Mouse (Mus musculus) right cerebral cortex, postnatal 4 days (tissue): ENCODE measurements around the gene Kcnk2.
A peak's percentile ranks its signal among the peaks of the same experiment; 100 is the strongest.
"Not testable (repeated sequence)": the region's sequence is repeated elsewhere in the genome, so short reads cannot be mapped to it uniquely, and the experiment has no call there.

Experiments used
- DNase-seq: peaks from one replicate; pipeline ENCODE4 v3.0.0-alpha.2; 2022

Kcnk2 gene

DNA sequence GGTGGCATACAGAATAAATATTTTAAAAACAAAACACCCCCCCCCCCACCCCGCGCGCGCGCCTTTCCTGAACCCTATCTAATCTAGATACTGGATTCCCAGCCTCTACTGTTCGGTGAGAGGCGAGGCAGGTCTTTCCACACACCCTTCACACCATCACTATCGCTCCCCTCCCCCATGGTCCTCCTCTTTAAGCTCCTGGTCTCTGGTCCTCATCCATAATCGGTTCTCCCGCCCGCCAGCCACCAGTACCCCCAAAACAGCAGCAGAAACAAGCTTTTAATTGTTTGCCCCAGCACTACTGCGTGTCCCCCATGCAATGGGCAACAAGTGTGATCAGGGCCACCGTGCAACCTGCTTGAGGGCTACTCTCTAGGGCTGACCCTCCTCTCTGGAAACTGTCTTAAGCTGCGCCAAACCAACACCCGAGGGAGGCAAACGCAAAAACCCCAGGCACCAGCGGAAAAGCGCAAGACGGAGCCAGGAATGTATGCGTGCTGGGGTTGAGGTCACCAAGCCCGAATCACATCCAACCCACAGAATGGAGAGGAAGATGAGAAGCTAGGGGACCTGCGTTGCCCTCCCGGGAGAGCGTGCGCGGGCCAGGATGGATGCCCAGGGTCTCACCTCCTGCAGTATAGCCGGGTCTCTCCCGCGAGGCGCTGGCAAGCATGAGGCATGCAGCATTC, 59.5 kb downstream of the Kcnk2 start:
- DNase-seq = peak; percentile 45

DNA sequence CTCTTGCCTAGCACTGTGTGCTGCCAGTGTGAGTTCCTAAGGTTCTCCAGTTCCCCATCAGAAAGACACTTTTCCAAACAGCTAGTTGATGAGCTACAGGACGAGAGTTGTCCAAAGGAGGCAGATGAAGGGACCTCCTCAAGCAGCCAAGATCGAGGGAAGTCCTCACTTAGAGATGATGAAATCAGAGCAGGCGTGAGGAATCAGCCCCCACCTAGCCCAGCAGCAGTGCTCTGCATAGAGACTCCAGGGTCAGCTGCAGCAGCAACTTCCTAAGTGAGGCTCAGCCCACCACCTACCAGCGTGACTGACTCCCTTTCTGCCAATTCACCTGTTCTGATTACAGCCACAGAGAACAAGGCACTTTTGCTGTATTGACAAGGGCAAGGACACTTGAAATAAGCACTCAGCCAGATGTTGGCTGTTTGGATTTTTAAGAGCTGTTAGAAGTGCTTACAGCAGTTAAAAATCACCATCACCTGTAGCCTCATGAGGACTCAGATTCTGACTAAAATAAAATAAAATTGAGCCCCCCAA, 60.6 kb downstream of the Kcnk2 start:
- DNase-seq = no peak

DNA sequence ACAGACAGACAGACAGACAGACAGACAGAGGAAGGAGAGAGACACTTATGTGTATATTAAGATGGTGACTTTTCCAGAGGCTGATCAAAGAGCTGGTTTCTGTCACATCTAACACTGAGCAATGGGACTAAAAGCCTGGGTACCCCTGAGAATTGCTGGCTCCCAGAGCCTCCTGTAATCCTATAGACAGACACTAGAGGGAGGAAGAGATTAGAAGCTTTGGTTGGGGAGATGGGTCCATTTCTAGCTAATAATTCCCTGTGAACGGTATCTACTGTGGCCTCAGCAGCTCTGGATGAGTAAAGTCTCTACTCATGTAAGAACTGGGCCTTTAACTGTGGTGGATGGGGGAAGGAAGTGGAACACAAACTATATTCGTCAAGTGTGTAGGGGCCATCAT, 86.2 kb downstream of the Kcnk2 start:
- DNase-seq = no peak

DNA sequence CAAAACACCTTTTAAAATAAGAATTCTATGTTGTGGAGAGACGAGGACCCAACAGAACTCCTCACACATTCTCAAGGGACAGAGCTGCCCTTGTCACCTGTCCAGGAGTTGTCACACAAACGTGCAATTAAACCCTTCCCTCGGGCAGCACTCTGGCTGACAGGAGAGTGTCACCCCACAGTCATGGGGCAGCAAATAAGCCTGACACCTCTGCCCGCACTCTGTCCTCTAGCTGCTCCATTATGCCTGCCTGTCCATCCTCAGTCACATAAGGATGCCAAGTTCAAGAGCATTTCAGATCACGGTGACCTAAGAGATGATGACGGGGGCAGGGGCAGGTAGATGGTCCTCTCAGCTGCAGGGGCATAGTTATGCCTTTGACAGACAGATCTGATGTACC, 87.6 kb downstream of the Kcnk2 start:
- no peak for DNase-seq

DNA sequence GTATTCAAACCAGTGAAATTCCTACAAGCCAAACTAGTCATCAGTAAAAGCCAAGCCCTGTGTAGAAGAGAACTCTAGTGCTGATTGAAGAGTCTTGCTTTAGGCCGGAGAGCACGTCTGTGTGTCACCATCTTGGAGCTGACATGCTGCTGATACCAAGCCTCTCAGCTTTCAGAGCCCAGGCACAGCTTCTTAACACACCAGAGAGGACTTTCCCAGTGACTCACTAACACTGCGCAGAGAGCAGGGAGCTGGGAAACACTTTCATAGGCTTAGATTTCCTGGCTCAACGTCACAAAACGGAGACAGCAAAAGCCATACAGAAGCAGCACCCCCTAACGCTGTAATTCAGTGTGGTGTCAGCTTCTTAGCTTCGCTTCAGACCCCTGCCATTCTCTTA, 88.3 kb downstream of the Kcnk2 start:
- no peak for DNase-seq

DNA sequence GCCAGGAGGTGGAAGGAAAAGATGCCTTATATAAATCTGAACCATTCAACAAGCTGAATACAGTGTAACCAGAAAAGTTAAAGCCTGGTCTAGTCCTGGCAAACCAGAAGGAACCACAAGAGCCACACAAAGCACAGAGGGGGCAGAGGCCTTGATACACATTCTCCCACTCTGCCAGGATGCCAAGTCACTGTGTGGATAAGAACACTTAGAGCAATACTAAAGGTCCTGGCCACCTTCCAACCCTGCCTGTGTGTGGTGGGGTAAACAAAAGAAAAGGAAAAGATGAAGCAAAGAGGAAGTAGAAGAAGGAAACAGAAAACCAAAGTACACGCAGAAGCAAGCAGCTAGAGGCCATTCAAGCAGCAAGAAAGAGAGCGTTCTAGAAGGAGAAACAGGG, 91.9 kb downstream of the Kcnk2 start:
- DNase-seq = peak; percentile 12

DNA sequence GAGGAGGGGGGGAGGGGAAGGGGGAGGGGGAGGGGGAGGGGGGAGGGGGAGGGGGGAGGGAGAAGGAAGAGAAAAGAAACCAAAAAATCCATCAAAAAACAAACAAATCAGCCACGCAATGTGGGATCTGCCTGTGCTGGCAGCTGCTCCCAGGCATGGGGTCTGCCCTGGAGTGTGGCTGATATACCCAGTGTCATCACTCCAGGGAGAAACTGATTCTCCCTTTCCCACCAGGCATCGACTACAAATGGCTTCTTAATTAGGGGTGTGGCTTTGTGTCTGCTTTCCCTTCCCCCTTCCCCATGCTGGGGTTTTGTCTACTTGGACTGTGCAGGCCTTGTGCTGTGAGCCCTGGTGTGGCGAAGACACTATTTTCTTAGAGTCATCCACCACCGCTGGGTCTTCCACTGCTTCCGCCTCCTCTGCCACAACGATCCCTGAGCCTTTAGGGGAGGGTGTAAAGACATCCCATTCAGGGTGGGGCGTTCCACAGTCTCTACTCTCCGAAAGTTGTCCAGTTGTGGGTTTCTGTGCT, 97.0 kb downstream of the Kcnk2 start:
- DNase-seq = no peak

DNA sequence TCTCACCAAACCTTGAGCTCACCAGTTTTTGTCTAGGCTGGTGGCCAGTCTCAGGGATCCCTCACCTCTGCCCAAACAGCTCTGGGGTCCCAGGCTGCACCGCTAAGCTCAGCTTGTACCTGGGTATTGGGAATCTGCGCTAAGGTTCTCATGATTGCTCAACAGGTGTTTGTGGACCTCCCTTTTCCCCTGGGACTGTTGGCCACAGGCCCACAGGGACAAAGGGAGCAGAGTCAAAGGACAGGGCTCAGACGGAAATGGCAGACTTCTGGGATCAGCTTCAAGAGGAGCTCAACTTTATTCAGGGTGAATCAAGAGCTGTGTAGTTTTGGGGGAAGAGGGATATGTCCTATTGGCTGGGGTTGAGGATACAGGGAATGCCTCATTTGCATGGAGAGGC, 99.1 kb downstream of the Kcnk2 start:
- DNase-seq = no peak

DNA sequence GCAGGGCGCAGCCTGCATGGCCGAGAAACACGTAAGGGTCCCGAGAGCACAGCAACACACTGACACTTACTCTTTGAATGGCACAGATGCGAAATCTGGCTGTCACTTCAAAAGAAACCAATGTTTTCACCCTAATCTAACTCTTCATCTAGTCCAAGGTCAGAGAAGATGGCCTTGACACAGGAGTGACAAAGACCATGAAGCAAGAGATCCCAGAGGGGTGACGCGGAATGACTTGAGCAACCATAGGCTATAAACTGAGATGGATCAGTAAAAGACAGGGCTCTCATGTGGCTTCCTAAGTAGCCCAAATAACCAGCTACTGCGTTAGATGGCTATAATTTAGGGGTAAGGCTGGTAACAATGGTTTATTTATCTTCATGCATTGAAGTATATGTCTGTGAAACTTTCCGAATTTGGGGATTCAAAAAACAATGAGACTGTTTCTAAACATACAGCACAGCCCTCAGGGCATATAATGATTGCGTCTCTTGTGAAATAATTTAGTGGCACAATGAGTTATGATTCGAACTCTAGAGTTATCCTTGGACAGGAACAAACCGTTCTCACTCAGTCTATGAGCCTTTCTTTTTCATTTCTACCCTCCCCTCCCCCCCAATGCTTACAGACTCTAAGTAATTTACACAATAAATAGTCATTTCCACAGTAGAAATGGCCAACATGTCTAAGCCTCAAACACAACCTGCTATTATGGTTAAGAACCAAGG, 108.2 kb downstream of the Kcnk2 start:
- DNase-seq = no peak

DNA sequence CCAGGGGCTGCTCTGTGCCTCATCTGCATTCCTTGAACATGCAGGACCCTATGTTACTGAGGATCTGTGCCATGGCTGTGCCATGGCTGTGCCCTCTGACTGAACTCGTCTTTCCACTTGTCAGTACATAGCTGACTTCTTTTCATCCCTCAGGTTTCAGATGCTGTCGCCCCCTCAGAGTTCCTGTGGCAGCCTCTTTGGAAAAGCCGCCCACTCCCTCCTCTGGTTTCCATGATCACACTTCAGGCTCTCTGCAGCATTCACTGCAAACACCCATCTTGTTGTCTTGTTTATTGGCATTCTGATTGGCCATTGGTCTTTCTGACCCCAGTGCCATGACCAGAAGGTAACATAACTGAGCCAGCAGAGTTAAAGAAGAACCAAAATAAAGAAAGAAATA, 111.2 kb downstream of the Kcnk2 start:
- DNase-seq = no peak

DNA sequence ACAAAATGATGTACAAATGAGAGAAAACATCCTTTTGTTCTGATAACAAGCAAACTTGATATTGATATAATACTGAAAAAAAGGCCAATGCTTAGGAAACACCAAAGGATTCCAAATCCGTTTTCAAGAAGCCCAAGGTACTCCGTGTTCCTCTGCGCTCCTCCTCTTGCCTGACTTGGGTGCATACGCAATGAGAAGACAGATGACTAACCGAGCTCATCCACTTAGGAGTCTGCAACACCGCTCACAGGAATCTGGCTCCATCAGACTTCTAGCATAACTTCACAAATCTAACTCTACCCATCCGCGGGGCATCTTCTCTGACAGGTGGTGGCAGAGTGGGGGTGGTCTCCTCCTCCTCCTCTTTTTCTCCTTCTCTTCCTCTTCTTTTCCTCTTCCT, 113.1 kb downstream of the Kcnk2 start:
- no peak for DNase-seq

DNA sequence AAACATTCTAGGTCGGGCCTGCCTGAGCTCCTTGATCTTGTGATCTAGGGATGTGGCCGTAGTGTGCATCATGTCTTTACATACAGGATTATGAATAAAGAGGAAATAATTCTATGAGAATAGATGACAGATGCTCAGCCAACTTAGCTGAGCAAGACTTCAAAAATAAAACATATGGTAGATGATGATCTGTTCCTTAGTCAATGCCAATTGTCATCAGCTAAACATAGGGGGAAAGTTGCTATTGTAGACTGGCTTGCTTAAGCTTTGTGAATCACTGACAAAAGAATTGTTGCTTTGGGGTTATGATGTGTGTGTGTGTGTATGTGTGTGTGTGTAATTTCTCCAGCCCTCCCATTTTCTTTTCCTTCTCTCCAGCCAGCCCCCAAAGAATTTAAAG, 129.8 kb downstream of the Kcnk2 start:
- no peak for DNase-seq

DNA sequence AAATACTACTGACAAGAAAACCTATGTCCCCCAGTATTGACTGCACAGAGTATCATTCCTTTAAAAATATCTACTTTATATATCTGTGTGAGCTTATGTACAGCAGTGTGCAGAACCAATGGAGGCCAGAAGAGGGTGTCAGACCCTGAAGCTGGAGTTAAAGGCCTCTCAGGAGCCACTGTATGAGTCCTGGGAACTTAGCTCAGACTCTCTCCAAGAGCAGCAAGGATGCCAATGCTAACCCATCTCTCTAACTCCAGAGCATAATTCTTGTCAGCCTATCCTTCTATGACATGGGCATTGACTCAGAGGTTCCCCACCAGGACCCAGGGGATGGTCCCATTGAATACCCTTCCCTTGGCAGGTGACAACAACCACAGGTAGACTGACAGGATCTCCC, 148.4 kb downstream of the Kcnk2 start:
- no peak for DNase-seq

DNA sequence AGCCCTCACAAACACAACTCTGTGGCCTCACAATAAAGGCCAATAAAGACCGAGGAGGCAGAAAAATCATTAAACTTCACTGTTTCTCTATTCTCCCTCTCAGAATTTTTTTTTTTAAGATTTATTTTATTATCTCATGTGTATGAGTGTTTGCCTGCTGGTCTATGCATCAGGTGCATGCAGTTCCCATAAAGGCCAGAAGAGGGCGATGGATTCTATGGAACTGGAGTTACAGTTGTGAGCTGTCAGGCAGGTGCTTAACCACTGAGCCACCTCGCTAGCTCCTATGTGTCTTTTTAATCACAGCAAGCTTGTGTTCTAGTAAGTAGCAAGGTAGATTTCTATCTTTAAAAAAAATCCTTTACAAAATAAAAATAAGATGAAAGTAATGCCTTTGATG, 148.9 kb downstream of the Kcnk2 start:
- peak; percentile 51 for DNase-seq

DNA sequence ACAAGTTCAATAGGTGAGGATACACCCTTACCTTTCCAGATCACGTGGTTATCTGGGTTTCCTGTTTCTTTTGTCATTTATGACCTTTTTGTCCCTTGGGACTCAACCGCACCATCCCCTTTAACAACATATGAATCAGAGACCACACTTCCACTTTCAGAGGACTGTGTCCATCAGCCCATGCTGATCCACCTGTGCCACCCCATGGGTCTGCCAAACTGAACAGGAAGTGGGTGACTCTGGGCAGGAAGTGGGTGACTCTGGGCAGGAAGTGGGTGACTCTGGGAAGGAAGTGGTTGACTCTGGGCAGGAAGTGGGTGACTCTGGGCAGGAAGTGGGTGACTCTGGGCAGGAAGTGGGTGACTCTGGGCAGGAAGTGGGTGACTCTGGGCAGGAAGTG, 158.9 kb downstream of the Kcnk2 start:
- DNase-seq = not testable (repeated sequence)

DNA sequence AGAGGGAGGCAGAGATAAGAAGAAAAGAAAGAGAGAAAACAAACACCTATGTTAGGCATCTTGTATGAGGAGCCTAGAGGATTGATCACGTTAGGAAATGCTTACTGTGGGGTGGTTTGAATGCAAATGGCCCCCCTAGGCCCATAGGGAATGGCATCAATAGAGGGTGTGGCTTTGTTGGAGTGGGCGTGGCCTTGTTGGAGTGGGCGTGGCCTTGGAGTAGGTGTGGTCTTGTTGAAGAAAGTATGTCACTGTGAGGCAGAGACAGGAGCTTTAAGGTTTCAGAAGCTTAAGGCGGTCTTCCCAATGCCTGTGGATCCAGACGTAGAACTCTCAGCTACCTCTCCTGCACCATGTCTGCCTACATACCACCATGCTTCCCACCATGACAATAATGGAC, 166.8 kb downstream of the Kcnk2 start:
- DNase-seq = no peak

DNA sequence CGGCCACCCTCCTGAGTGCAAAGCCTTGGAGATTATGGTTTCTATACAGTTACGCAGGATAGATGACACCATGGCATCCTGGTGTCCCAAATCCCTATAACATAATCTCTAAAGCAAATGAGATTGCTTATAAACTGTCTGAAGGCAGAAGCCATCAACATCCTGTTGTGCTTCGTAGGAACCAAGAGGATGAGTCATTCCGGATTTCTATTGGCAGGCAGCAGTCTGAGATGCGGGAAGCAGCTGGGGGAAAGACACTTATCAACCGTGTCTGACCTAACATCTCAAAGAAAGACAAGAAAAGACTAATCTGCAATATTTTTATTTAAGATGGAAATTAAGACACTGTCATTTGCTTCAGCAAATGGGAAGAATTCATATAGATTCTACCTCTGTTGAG, 169.2 kb downstream of the Kcnk2 start:
- no peak for DNase-seq

DNA sequence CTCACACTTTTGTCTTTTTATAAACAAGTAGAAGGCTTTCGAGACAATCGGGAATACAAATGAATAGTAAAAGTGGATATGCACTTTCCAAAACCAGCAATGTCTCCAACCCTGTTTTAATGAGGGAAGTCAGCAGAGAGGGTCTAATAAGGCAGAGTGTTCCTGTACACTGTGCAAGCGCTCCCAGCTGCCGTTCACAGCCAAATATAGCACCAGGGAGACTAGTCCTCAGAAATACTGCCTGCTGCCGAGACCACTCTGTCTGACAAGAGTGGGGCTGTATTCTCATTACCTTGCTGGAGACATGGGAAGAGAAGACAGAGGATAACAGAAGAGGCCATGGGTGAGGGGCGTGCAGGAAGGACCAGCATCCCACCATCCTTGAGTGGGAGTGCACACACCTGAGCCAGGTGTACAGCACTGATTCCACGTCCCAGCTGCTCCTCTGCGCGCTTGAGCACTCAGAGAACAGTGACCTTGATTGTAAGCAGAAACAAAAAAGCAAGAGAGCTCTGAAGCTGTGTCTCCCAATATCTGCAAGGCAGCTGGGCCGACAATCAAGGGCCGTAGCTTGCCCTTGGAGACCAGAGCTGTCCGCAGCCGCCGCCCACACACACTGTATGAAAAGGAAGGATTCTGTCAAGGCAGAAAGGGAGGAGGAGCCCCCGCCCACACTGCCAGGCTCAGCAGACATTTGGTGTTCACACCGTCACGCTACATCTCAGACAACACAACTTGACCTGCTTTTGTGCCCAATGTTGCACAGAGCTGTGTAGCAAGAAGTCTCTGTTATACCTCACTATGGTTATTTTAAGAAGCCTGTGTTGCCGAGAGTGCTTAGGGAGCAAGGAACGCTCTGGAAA, 173.6 kb downstream of the Kcnk2 start:
- peak; percentile 22 for DNase-seq

DNA sequence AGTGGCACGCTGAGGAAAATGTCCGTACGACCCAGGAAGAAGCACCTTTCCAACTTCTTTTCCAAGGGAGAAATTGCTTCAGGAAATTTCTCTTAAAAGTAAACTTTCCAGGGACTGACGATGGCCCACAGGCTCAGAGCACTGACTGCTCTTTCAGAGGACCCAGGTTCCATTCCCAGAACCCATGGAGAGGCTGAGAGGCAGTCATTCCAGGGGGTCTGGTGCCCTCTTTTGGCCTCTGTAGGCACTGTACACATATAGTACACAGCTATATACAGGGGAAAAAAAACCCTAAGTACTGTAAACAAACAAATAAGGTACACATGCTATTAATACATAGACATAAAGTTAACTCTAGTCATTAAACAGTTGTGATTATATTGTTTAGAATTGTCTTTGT, 174.6 kb downstream of the Kcnk2 start:
- no peak for DNase-seq

DNA sequence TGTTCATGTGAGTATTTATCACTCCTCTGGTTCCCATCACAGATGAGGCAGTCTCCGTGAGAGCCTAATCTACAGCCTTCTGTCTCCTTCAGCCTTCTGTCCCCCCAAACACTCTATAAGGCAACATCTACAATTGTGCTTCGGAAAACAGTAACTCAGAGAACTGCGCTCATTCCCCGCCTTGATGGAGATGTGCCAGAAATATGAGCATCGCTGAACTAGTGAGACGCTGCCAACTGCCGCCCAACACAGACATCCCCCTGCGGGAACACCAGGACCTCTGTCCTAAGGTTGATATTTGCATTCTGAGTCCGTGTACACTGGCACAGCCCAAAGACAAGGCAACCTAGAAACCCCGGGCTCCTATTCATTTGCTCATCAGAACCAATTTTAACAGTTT, 183.0 kb downstream of the Kcnk2 start:
- no peak for DNase-seq

DNA sequence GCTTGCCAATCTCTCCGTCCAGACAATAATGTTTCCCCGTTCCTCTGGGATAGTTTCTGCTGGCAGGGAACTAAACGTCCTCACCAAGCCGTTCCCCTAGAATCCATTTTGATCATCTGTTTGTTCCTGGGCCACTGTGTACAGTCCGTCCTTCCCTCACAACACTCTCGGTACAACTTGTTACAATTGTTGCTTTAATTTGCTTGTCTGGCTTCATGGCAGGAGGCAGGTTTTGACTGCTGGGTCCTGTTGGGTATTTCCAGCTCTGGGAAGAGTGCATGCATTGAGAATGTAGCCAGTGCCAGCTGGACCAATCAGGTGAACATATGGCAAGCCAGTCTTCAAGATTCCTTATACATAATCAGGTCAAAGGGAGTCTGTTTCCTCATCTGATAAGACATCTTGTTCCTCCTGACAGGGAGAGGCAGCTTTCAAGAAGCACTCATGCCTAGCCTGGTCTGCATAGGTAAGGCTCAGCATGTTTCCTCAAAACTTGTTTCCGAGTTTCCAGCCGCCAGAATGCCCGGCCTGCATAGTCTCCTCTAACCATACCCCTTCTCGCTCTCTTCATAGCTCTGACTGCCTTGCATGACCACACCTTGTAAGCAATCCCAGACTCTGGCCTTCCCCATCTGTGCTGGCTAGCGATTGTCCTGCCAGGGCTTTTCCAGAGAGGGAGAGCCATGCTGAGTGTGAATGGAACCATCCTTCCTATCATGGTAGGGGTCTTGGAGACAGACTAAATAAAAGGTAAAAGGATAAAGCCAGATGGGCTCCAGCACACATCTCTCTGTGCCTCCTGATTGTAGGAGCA, 184.1 kb downstream of the Kcnk2 start:
- DNase-seq = no peak

DNA sequence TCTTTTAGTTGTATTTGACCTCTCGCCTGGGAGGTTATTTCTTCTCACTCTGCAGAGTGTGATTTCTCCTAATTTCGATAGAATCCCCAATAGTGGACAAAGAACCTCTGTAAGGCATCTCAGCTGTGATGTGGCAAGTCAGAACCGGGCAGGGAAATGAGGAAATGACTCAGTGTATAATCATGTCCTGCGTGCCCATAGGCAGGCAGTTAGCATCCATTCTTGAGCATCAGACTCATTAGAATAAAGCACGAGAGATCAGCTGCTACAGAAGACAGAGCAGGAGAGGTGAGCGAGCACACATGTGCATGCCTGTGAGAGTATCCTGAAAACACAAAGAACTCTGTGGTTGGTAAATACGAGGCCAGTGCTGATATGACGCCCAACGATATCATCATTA, 186.9 kb downstream of the Kcnk2 start:
- DNase-seq = no peak

DNA sequence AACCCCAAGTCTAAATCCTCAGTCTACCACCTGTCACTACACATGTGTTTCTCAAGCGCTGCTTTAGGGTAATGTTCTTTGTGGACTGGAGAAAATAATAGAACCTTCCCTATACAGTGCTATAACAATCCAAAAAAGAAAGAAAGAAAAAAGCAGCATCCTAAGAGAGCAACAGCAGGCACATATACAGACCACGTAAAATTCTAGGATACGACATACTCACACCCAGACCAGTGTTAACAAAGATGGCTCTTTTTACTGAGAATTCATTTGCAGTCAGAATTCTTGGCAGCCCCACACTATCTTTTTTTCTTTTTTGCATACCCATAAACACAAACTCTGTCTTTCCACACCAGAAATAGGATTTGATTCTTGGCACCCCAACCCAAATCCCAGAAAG, 187.6 kb downstream of the Kcnk2 start:
- DNase-seq = no peak
